Comparison of ENCODE assay signal across 8 mouse cellular contexts in genomic region chr16:85171976-85172570, GRCm38 (mm10). TPM values are rescaled to one million over a fixed set of nuclear protein-coding genes. Genes with fewer than 3 reads are reported as not detected.
A peak's percentile ranks its signal among the peaks of the same experiment; 100 is the strongest.
DNase-seq lines count a peak whose midpoint lies in the region; ATAC-seq and TF ChIP-seq lines count a peak whose summit lies in the region.

No protein-coding gene starts in this region.

- no peaks in the 10 kb centered on the region for H3K9me3 ChIP-seq in ES-E14 (ENCODE audit: control insufficient read depth, insufficient read depth, low read depth, low read length)
- H3K9me3 ChIP-seq in forebrain, embryonic 13.5 days (replicated peaks), result no peaks in the 10 kb centered on the region
- H3K9me3 ChIP-seq in hindbrain, embryonic 15.5 days, result no peaks in the 10 kb centered on the region
- H3K9me3 ChIP-seq in midbrain, embryonic 10.5 days (replicated peaks), result no peaks in the 10 kb centered on the region

- H3K9ac ChIP-seq in ES-E14 (ENCODE audit: insufficient read depth, low read depth, low read length, poor library complexity, severe bottlenecking), result peak overlapping the region; percentile 68; the same call in 1 of the 2 replicates
- peak overlapping the region; percentile 91 for H3K9ac ChIP-seq in forebrain, embryonic 13.5 days
- H3K9ac ChIP-seq in hindbrain, embryonic 15.5 days, result peak overlapping the region; percentile 97

- H3K4me2 ChIP-seq in forebrain, embryonic 13.5 days, result peak overlapping the region; percentile 64
- H3K4me2 ChIP-seq in hindbrain, embryonic 15.5 days, result peak overlapping the region; percentile 75

- peak overlapping the region; percentile 73 to 96 for H3K4me3 ChIP-seq in ES-E14 (ENCODE audit: insufficient read depth in 1 of 2, low read depth in 1 of 2, low read length in 2 of 2, poor library complexity in 1 of 2, severe bottlenecking in 1 of 2)
- peak overlapping the region; percentile 99 for H3K4me3 ChIP-seq in bone marrow, adult 2 months (replicated peaks; ENCODE audit: control insufficient read depth, low read depth, low read length)
- H3K4me3 ChIP-seq in forebrain, embryonic 13.5 days, result peak overlapping the region; percentile 81
- H3K4me3 ChIP-seq in hindbrain, embryonic 15.5 days, result peak overlapping the region; percentile 95
- H3K4me3 ChIP-seq in midbrain, embryonic 10.5 days, result peak overlapping the region; percentile 95

- no peak for TF ChIP-seq POLR2A in bone marrow, adult 2 months (IDR thresholded peaks at IDR 0.05; ENCODE audit: borderline replicate concordance, control insufficient read depth, low read depth, low read length)

- TF ChIP-seq CTCF in bone marrow, adult 2 months (IDR thresholded peaks at IDR 0.05; ENCODE audit: control insufficient read depth, insufficient read depth, low read length), result no peak

- in situ Hi-C loops in ES-E14 (cut with MboI; ENCODE audit: low sequenced_read_pairs in 2 of 2, unreplicated experiment in 2 of 2), result no loop called here

- no peaks in the 10 kb centered on the region for H3K36me3 ChIP-seq in ES-E14 (ENCODE audit: control insufficient read depth, insufficient read depth, low read length, poor library complexity, severe bottlenecking)
- peaks cover 15% of the 10 kb centered on the region for H3K36me3 ChIP-seq in forebrain, embryonic 13.5 days (ENCODE audit: poor library complexity, severe bottlenecking)
- H3K36me3 ChIP-seq in hindbrain, embryonic 15.5 days, result no peaks in the 10 kb centered on the region
- peaks cover 20% of the 10 kb centered on the region for H3K36me3 ChIP-seq in midbrain, embryonic 10.5 days

- H3K4me1 ChIP-seq in ES-E14 (ENCODE audit: control insufficient read depth in 2 of 2, insufficient read depth in 2 of 2, low read length in 2 of 2, poor library complexity in 1 of 2), result peaks cover 0 to 2% of the 10 kb centered on the region in 2 experiments; a peak in 1 of 4 replicates
- no peaks in the 10 kb centered on the region for H3K4me1 ChIP-seq in bone marrow, adult 2 months (ENCODE audit: control insufficient read depth, insufficient read depth, low read length)
- H3K4me1 ChIP-seq in forebrain, embryonic 13.5 days, result peaks cover 29% of the 10 kb centered on the region
- peaks cover 42% of the 10 kb centered on the region for H3K4me1 ChIP-seq in hindbrain, embryonic 15.5 days (replicated peaks)
- peaks cover 29% of the 10 kb centered on the region for H3K4me1 ChIP-seq in midbrain, embryonic 10.5 days

- peak; percentile 67 for ATAC-seq in forebrain, embryonic 13.5 days
- ATAC-seq in hindbrain, embryonic 15.5 days (ENCODE audit: low FRiP score, low read depth), result peak; percentile 66

- WGBS in bone marrow, adult 2 months, result 14% methylated on average over 10 of the region's 10 CpGs
- WGBS in forebrain, embryonic 13.5 days, result 0% methylated on average over 10 of the region's 10 CpGs
- under 1% methylated on average over 9 of the region's 10 CpGs for WGBS in hindbrain, embryonic 15.5 days
- 1% methylated on average over 7 of the region's 10 CpGs for WGBS in midbrain, embryonic 10.5 days

- intact Hi-C loops in left cerebral cortex, postnatal 25 days (cut with DNase I), result loop anchor here (2.0 to 10.0 kb wide), 5 partner anchors 35 to 337 kb away; partner anchors contain the start of genes Atp5j and Gabpa
- intact Hi-C loops in gastrocnemius, postnatal 36 days (cut with DNase I), result loop anchor here (5.0 to 10.0 kb wide), 2 partner anchors 35 to 107 kb away; no protein-coding TSS in a partner anchor

- H3K27me3 ChIP-seq in forebrain, embryonic 13.5 days, result no peaks in the 10 kb centered on the region
- no peaks in the 10 kb centered on the region for H3K27me3 ChIP-seq in hindbrain, embryonic 15.5 days
- H3K27me3 ChIP-seq in midbrain, embryonic 10.5 days (ENCODE audit: low read depth, poor library complexity, severe bottlenecking), result peaks cover 12% of the 10 kb centered on the region

- DNase-seq in ES-E14 (ENCODE audit: low read depth, low spot score), result peak; percentile 25
- peak; percentile 52 to 83 for DNase-seq in left cerebral cortex, postnatal 25 days (ENCODE audit: low spot score in 2 of 2)
- peak; percentile 67 for DNase-seq in midbrain, embryonic 10.5 days (ENCODE audit: low spot score)
- peak; percentile 78 for DNase-seq in telencephalon, adult 2 months (ENCODE audit: low read depth, low spot score)
- no peak for DNase-seq in gastrocnemius, postnatal 36 days

- H3K27ac ChIP-seq in ES-E14 (ENCODE audit: insufficient read depth, low read depth, low read length, poor library complexity, severe bottlenecking), result no peak overlapping the region
- peak overlapping the region; percentile 57 for H3K27ac ChIP-seq in bone marrow, adult 2 months (ENCODE audit: control insufficient read depth, insufficient read depth, low read depth, low read length, poor library complexity)
- H3K27ac ChIP-seq in forebrain, embryonic 13.5 days, result peak overlapping the region; percentile 89
- H3K27ac ChIP-seq in hindbrain, embryonic 15.5 days (replicated peaks), result peak overlapping the region; percentile 95
- H3K27ac ChIP-seq in midbrain, embryonic 10.5 days (replicated peaks), result peak overlapping the region; percentile 96

TF ChIP-seq in ES-E14, 5 proteins besides CTCF, POLR2A, EP300 and RAD21:
- TF ChIP-seq HCFC1 (IDR thresholded peaks at IDR 0.05; ENCODE audit: borderline replicate concordance, insufficient read depth, low read length) (no peak), CHD2 (IDR thresholded peaks at IDR 0.05; ENCODE audit: low read depth, low read length) (no peak), MAFK (IDR thresholded peaks at IDR 0.05; ENCODE audit: insufficient read depth, low read depth, low read length) (no peak), ZNF384 (IDR thresholded peaks at IDR 0.05; ENCODE audit: low read depth, low read length) (no peak), ZC3H11A (IDR thresholded peaks at IDR 0.05; ENCODE audit: borderline replicate concordance, low read depth, low read length) (no peak)

RNA-seq across cellular contexts. Expression of gene App, which starts 1.5 kb away (rescaled TPM):
- total RNA-seq in ES-E14 (2012; rRNA removed), result 31.0 and 52.4 TPM in 2 replicates
- polyA plus RNA-seq in bone marrow, adult 2 months (2011; ENCODE audit: insufficient read depth, insufficient read length, low replicate concordance, missing spikeins), result 15.6 and 31.4 TPM in 2 replicates
- 165 and 168 TPM in 2 replicates for polyA plus RNA-seq in forebrain, embryonic 13.5 days (2015; fragmentation: Nextera tagmentation; extraction: Ambion mirVana)
- polyA plus RNA-seq in hindbrain, embryonic 15.5 days (2015; fragmentation: Nextera tagmentation; extraction: Ambion mirVana), result 452 and 455 TPM in 2 replicates
- total RNA-seq in left cerebral cortex, postnatal 25 days (2021), result 1,000 to 10,000 TPM; 1,358 to 1,417 TPM
- 107 and 133 TPM in 2 replicates for polyA plus RNA-seq in midbrain, embryonic 10.5 days (2016; fragmentation: Nextera tagmentation; extraction: Ambion mirVana)
- total RNA-seq in gastrocnemius, postnatal 36 days (2021), result 10 to 100 TPM; 67.9 to 83.3 TPM

Comparison
In these comparisons a context has a peak if more than half of its experiments do, and no peak if none do; other contexts are left out.
1. DNase-seq: peak in ES-E14 (single experiment), left cerebral cortex, postnatal 25 days (2 of 2), midbrain, embryonic 10.5 days (single experiment) and telencephalon, adult 2 months (single experiment); none in gastrocnemius, postnatal 36 days (0 of 2).
2. Peak in every context shown above with its lines, with median percentiles within 50 percentile points of each other: H3K4me3 ChIP-seq and H3K9ac ChIP-seq.